Mouse (Mus musculus) embryonic facial prominence, embryonic 11.5 days (tissue): ENCODE data around the gene Gstm5. TPM values are rescaled to one million over a fixed set of nuclear protein-coding genes. Genes with fewer than 3 reads are reported as not detected.

Experiments used
- ATAC-seq: fragments of 200-750 bp; cut with Nextera tagmentation; replicated peaks from 2 replicates; pipeline ENCODE4 v1.8.0; 2017; ENCODE audit warnings: low read depth; ENCODE audit not compliant: insufficient number of reproducible peaks, low FRiP score, low TSS enrichment
- DNase-seq: peaks from one replicate; pipeline ENCODE4 v3.0.0-alpha.2; 2015; ENCODE audit warnings: low spot score
- H3K27ac ChIP-seq: fragments of 300-500 bp; sonication (generic); replicated peaks from 2 replicates; pipeline ENCODE4 v1.5.1; 2014; ENCODE audit warnings: mild to moderate bottlenecking, low read depth, low read length, control low read depth
- H3K27me3 ChIP-seq: fragments of 300-500 bp; sonication (generic); 2 replicates; pipeline ENCODE4 v1.6.1; 2014; ENCODE audit warnings: mild to moderate bottlenecking, low read length, moderate library complexity, mixed read lengths; ENCODE audit not compliant: control insufficient read depth, insufficient read depth
- H3K36me3 ChIP-seq: fragments of 300-500 bp; sonication (generic); replicated peaks from 2 replicates; pipeline ENCODE4 v1.6.1; 2014; ENCODE audit warnings: low read depth, mild to moderate bottlenecking, low read length, moderate library complexity, mixed read lengths; ENCODE audit not compliant: control insufficient read depth, insufficient read depth
- H3K4me1 ChIP-seq: fragments of 300-500 bp; sonication (generic); 2 replicates; pipeline ENCODE4 v1.6.1; 2014; ENCODE audit warnings: low read length, mixed read lengths; ENCODE audit not compliant: control insufficient read depth, insufficient read depth
- H3K4me2 ChIP-seq: fragments of 300-500 bp; sonication (generic); 2 replicates; pipeline ENCODE4 v1.6.1; 2014; ENCODE audit warnings: low read depth, mild to moderate bottlenecking, control low read depth, low read length, moderate library complexity
- H3K4me3 ChIP-seq: fragments of 300-500 bp; sonication (generic); 2 replicates; pipeline ENCODE4 v1.5.1; 2014; ENCODE audit warnings: low read depth, low read length, control low read depth
- H3K9ac ChIP-seq: fragments of 300-500 bp; sonication (generic); replicated peaks from 2 replicates; pipeline ENCODE4 v1.6.1; 2014; ENCODE audit warnings: mild to moderate bottlenecking, control low read depth, low read length
- H3K9me3 ChIP-seq: fragments of 300-500 bp; sonication (generic); replicated peaks from 2 replicates; pipeline ENCODE4 v1.6.1; 2016; ENCODE audit warnings: mild to moderate bottlenecking, low read length, inconsistent platforms, mixed read lengths; ENCODE audit not compliant: control insufficient read depth
- WGBS: fragments of 180-500 bp; shearing (Covaris S2); extraction: QIAGEN DNeasy Blood & Tissue Kit; methylation state at CpG from one replicate; pipeline ENCODE4 v1.1.7; 2014; 5-methylcytosine and 5-hydroxymethylcytosine counted together
- polyA plus RNA-seq: library from polyadenylated mRNA; unstranded; fragments of >200 nt; fragmentation: Nextera tagmentation; extraction: Ambion mirVana; gene quantifications from 2 replicates; pipeline ENCODE4 v1.2.1, GENCODE M21; 2014

Gene Gstm5
- polyA plus RNA-seq, result 272 and 278 TPM in 2 replicates

GRCm38 (mm10) chr3:107895720-107896569 lies at the start of gene Gstm5:
TSS of gene Gstm5 (plus strand) at chr3:107895821.
- H3K4me1 ChIP-seq, result no peaks in the 10 kb centered on the region
- 4% methylated on average over 40 of the region's 40 CpGs for WGBS
- peak within 1 kb of the TSS; percentile 81 for H3K4me2 ChIP-seq
- H3K36me3 ChIP-seq, result peaks cover 2% of the 10 kb centered on the region; the same call in 1 of the 2 replicates
- peak within 1 kb of the TSS; percentile 91 for H3K9ac ChIP-seq
- DNase-seq (peak; percentile 90), ATAC-seq (peak; percentile 96)
- H3K27ac ChIP-seq, result no peak within 1 kb of the TSS
- H3K4me3 ChIP-seq, result peak within 1 kb of the TSS; percentile 79
- H3K27me3 ChIP-seq, result no peaks in the 10 kb centered on the region
- H3K9me3 ChIP-seq, result no peaks in the 10 kb centered on the region

- H3K4me2 ChIP-seq, result no peak overlapping the region
- no peak overlapping the region for H3K4me3 ChIP-seq
- H3K27me3 ChIP-seq, result no peaks in the 10 kb centered on the region
- no peak for DNase-seq
- no peak overlapping the region for H3K9ac ChIP-seq
- no peak for ATAC-seq
- no peaks in the 10 kb centered on the region for H3K9me3 ChIP-seq
- WGBS, result 95% methylated on average over 1 of the region's 1 CpGs
- H3K27ac ChIP-seq, result no peak overlapping the region
- H3K4me1 ChIP-seq, result no peaks in the 10 kb centered on the region
- no peaks in the 10 kb centered on the region for H3K36me3 ChIP-seq
Observed at GRCm38 (mm10) chr3:107846175-107846574, 49.4 kb upstream of the Gstm5 start.

DNA sequence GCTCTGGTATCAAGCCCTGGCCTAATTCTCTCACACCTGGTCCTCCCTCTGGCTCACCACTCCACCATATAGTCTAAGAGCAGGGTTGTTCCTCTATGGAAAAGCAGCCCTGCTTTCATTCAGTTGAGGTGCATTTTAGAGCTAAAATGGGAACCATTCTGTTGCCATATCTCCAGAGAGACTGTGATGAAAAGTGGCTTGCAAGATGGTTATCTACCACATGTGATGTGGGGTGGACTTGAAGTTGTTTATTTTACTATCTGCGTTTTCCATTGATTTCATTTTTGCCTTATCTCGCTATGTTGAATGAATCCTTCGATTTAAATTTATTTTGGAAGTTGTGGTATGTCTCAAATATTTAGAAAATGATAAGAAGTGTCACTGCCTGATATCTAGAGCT lies 48.8 kb upstream of the Gstm5 start:
- Histone ChIP-seq H3K27ac (no peak overlapping the region), H3K9me3 (no peaks in the 10 kb centered on the region), H3K4me1 (no peaks in the 10 kb centered on the region), H3K4me3 (no peak overlapping the region), H3K4me2 (no peak overlapping the region), H3K9ac (no peak overlapping the region), H3K36me3 (no peaks in the 10 kb centered on the region), H3K27me3 (no peaks in the 10 kb centered on the region)
- ATAC-seq (no peak), DNase-seq (no peak)
- 74% methylated on average over 3 of the region's 3 CpGs for WGBS

DNA sequence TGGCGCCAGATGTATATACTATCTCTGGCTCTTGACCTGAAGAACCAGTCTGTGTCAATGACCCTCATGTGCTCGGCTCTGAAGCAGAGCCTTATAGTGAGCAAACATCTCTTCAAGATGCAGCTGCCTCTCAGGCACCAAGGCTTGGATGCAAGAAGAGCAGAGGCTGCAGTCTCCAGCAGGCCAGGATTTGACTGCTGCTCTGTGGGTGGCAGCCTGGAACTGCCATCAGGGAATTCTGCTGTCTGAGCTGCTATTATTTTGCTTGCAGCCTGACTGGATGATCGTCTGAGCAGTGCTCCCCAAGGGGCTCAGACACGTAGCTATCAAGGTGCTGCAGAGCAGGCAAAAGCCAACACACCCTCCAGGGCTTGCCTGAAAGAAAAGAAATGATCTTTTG lies 47.5 kb upstream of the Gstm5 start:
- Histone ChIP-seq H3K4me3 (no peak overlapping the region), H3K27ac (no peak overlapping the region), H3K9me3 (no peaks in the 10 kb centered on the region), H3K4me1 (no peaks in the 10 kb centered on the region), H3K27me3 (no peaks in the 10 kb centered on the region), H3K36me3 (no peaks in the 10 kb centered on the region), H3K4me2 (no peak overlapping the region), H3K9ac (no peak overlapping the region)
- WGBS, result 41% methylated on average over 4 of the region's 4 CpGs
- no peak for DNase-seq
- ATAC-seq, result no peak

DNA sequence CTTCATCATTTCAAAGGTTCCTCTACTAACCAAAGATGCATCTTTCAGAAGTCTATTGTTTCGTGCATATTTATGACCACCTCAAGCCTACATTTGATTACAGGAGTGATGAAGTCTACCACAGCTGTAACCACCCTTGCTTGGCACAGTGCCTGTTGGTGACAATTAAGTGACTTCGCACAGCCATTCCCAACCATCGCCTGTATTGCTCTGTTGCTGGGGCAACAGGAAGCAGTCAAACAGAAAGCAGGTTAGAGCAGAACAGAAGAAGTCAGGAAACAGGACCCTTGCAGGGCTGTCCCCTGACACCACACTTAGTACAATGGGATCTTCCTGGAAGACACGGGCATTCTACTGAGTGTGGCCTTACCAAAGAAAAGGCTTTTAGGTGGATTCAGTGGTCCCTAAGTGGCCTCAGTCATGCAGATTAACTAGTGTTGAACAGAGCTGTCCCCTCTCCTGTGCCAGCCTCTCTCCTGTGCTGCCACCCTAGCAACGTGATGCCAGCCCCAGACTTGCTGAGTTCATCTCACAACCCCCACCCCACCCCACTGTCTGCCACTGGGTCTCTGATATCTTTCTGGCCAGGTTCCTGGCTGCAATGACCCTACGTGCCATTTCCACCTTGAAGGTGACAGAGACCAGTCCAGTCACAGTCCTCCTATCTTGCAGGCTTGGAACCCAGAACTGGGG lies 46.5 kb upstream of the Gstm5 start:
- Histone ChIP-seq H3K4me1 (no peaks in the 10 kb centered on the region), H3K27me3 (no peaks in the 10 kb centered on the region), H3K36me3 (no peaks in the 10 kb centered on the region), H3K9me3 (no peaks in the 10 kb centered on the region), H3K4me3 (no peak overlapping the region), H3K4me2 (no peak overlapping the region), H3K9ac (no peak overlapping the region), H3K27ac (no peak overlapping the region)
- DNase-seq, result no peak
- ATAC-seq, result no peak
- WGBS, result 85% methylated on average over 6 of the region's 6 CpGs

DNA sequence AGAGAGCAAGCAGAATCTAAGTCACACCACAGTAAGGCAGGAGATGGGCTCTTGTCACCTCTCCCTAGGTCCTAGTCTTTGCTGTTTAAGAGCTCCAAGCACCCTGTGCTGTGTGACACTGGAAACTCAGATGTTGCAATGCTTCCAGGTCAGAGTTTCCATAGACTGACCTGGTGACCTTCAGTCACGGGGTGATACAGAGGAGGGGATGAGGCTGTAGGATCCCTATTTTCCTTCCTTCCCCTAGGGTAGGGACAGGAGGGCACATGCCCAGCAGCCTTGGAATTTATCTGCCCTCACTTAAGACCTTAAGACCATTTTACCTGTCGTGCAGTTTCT lies 46.0 kb upstream of the Gstm5 start:
- Histone ChIP-seq H3K27ac (no peak overlapping the region), H3K4me1 (no peaks in the 10 kb centered on the region), H3K9ac (no peak overlapping the region), H3K9me3 (no peaks in the 10 kb centered on the region), H3K36me3 (no peaks in the 10 kb centered on the region), H3K4me3 (no peak overlapping the region), H3K27me3 (no peaks in the 10 kb centered on the region), H3K4me2 (no peak overlapping the region)
- 69% methylated on average over 2 of the region's 2 CpGs for WGBS
- ATAC-seq, result no peak
- DNase-seq, result no peak

DNA sequence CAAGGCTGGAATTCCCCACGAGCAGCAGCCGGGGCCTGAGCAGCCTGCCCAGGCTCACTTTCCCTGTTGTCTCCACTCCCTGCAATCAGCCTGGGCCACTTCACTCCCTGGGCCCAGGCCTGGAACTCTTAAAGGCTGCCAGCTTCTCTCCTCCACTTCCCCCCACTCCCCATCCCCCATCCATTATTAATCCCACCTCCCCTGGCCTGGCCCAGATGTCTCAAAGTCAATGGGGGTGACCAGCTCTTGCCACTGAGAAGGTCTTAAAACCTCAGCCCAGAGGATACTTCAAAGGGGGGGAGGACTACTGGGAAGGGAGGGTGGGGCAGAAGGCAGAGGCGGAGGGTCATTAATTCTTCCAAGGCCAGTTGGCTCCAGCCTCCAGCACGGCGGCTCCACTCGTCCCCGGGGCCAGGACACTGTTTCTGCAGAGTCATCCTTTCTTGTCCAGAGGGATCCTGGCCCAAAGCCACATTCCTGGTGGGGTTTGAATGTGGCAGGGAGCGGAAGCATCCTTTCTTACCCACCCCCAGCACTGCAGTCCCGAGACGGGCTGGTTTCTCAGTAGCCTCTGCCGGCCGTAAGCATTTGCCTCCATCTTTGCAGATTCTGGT lies 45.1 kb upstream of the Gstm5 start:
- WGBS, result 15% methylated on average over 12 of the region's 12 CpGs

DNA sequence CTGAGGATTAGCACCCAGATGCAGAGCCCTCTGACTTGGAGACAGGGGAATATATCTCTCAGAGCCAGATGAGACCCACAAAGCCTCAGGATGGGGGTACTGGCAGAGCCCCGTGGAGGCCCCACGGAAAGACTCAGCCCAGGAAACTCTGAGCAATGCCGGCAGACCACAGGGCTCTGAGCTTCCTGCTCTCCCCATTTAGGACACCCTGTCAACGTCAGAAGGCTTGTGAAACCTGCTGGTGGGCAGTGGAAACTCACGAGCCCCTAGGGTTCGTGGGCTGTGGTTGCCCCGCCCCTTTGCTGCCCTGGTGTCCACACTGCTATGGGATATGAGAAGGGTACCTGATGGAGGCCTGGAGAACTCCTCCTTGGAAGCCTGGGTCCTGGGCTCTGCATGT lies 42.8 kb upstream of the Gstm5 start:
- H3K27me3 ChIP-seq, result no peaks in the 10 kb centered on the region
- H3K36me3 ChIP-seq, result no peaks in the 10 kb centered on the region
- H3K9ac ChIP-seq, result no peak overlapping the region
- no peaks in the 10 kb centered on the region for H3K9me3 ChIP-seq
- ATAC-seq (no peak), DNase-seq (no peak)
- H3K4me3 ChIP-seq, result no peak overlapping the region
- no peak overlapping the region for H3K4me2 ChIP-seq
- H3K27ac ChIP-seq, result no peak overlapping the region
- no peaks in the 10 kb centered on the region for H3K4me1 ChIP-seq
- 61% methylated on average over 7 of the region's 7 CpGs for WGBS

More for the DNA sequence above, 45.1 kb upstream of the Gstm5 start:
- Histone ChIP-seq H3K27ac (no peak overlapping the region), H3K4me3 (no peak overlapping the region), H3K4me2 (no peak overlapping the region), H3K4me1 (no peaks in the 10 kb centered on the region), H3K9ac (no peak overlapping the region), H3K9me3 (no peaks in the 10 kb centered on the region), H3K27me3 (no peaks in the 10 kb centered on the region), H3K36me3 (no peaks in the 10 kb centered on the region)
- ATAC-seq (peak; percentile 40; the same call in 1 of the 2 replicates), DNase-seq (peak; percentile 38)
